In genomic region chrX:166454331-166454730, GRCm38 (mm10) we compare ENCODE assay signal across 14 mouse cellular contexts.
"Had no signal": no experiment of that assay in that cellular context is flagged by ENCODE, and none has a peak within 500 bp of the region (broad histone marks: within the 10 kb centered on the region; RNA-seq: fewer than 3 reads in every experiment).

No protein-coding gene starts in this region.

- H3K9ac ChIP-seq: liver, embryonic 13.5 days; midbrain, embryonic 13.5 days; neural tube, embryonic 12.5 days had no signal

- H3K27ac ChIP-seq: limb, embryonic 10.5 days; liver, embryonic 13.5 days; midbrain, embryonic 13.5 days; neural tube, embryonic 12.5 days had no signal

- H3K4me2 ChIP-seq: liver, embryonic 13.5 days; midbrain, embryonic 13.5 days; neural tube, embryonic 12.5 days had no signal

- H3K4me3 ChIP-seq: limb, embryonic 10.5 days; liver, embryonic 13.5 days; midbrain, embryonic 13.5 days; neural tube, embryonic 12.5 days had no signal

- DNase-seq: kidney, adult 18-20 months; kidney, postnatal 14 days; layer of hippocampus, adult 9-11 months; liver, embryonic 13.5 days; lung, adult 2 months; lung, postnatal 36 days; right cerebral cortex, postnatal 4 days; spleen, adult 18-20 months; thymus, adult 18-20 months; thymus, postnatal 14 days had no signal

- ATAC-seq: inflammation-experienced regulatory T-cells, adult 6 months; midbrain, embryonic 13.5 days had no signal

- H3K4me1 ChIP-seq: limb, embryonic 10.5 days; liver, embryonic 13.5 days; midbrain, embryonic 13.5 days; neural tube, embryonic 12.5 days had no signal

- H3K9me3 ChIP-seq: limb, embryonic 10.5 days; liver, embryonic 13.5 days; midbrain, embryonic 13.5 days; neural tube, embryonic 12.5 days had no signal

- H3K27me3 ChIP-seq: liver, embryonic 13.5 days; neural tube, embryonic 12.5 days had no signal
